Mouse (Mus musculus) heart, embryonic 11.5 days (tissue): ENCODE results near the gene BC037034. TPM values are rescaled to one million over a fixed set of nuclear protein-coding genes. Genes with fewer than 3 reads are reported as not detected.
"Not testable (repeated sequence)": the region's sequence is repeated elsewhere in the genome, so short reads cannot be mapped to it uniquely, and the experiment has no call there.

Experiments used
- ATAC-seq: fragments of 200-750 bp; cut with Nextera tagmentation; replicated peaks from 2 replicates; pipeline ENCODE4 v1.8.0; 2017; ENCODE audit warnings: moderate library complexity; ENCODE audit not compliant: insufficient number of reproducible peaks, low FRiP score, low TSS enrichment
- H3K27ac ChIP-seq: fragments of 300-500 bp; sonication (generic); 2 replicates; pipeline ENCODE4 v1.5.1; 2014; ENCODE audit warnings: mild to moderate bottlenecking, low read depth, low read length
- H3K27me3 ChIP-seq: fragments of 300-500 bp; sonication (generic); 2 replicates; pipeline ENCODE4 v1.6.1; 2014; ENCODE audit warnings: mild to moderate bottlenecking, low read length, mixed read lengths; ENCODE audit not compliant: control insufficient read depth, insufficient read depth
- H3K36me3 ChIP-seq: fragments of 300-500 bp; sonication (generic); 2 replicates; pipeline ENCODE4 v1.6.1; 2014; ENCODE audit warnings: mild to moderate bottlenecking, low read length, moderate library complexity, mixed read lengths; ENCODE audit not compliant: control insufficient read depth, insufficient read depth
- H3K4me1 ChIP-seq: fragments of 300-500 bp; sonication (generic); 2 replicates; pipeline ENCODE4 v1.6.1; 2014; ENCODE audit warnings: low read length; ENCODE audit not compliant: control insufficient read depth, insufficient read depth
- H3K4me2 ChIP-seq: fragments of 300-500 bp; sonication (generic); 2 replicates; pipeline ENCODE4 v1.6.1; 2014; ENCODE audit warnings: mild to moderate bottlenecking, moderate library complexity
- H3K4me3 ChIP-seq: fragments of 300-500 bp; sonication (generic); 2 replicates; pipeline ENCODE4 v1.5.1; 2014; ENCODE audit warnings: low read depth, low read length
- H3K9ac ChIP-seq: fragments of 300-500 bp; sonication (generic); 2 replicates; pipeline ENCODE4 v1.6.1; 2014; ENCODE audit warnings: mild to moderate bottlenecking, low read depth, low read length, moderate library complexity
- H3K9me3 ChIP-seq: fragments of 300-500 bp; sonication (generic); replicated peaks from 2 replicates; pipeline ENCODE4 v1.6.1; 2016; ENCODE audit warnings: low read length; ENCODE audit not compliant: control insufficient read depth
- WGBS: fragments of 180-500 bp; shearing (Covaris S2); extraction: QIAGEN DNeasy Blood & Tissue Kit; methylation state at CpG from one replicate; pipeline ENCODE4 v1.1.7; 2014; ENCODE audit not compliant: insufficient replicate concordance; 5-methylcytosine and 5-hydroxymethylcytosine counted together
- polyA plus RNA-seq: library from polyadenylated mRNA; unstranded; fragments of >200 nt; fragmentation: Nextera tagmentation; extraction: Ambion mirVana; gene quantifications from 2 replicates; pipeline ENCODE4 v1.2.1, GENCODE M21; 2014

Gene BC037034
- polyA plus RNA-seq, 1 experiment from 2014 or later: 4.0 TPM

DNA sequence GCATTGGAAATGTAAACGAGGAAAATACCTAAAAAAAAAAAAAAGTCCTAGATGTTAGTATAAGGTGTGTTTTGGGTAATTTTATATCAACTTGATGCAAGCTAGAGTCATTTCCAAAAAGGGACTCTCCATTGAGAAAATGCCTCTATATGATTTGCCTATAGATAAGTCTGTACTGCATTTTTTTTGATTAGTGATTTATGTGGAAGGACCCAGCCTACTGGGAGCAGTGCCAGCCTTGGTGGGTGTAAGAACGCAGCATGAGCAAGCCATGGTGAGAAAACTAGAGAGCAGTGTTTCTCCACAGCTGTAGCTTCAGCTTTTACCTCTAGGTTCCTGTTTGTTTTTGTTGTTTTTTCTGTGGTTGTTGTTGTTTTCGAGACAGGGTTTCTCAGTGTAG is 40.5 kb downstream of the BC037034 start:
- H3K27ac ChIP-seq: no peak overlapping the region
- no peak overlapping the region for H3K4me3 ChIP-seq
- no peak for ATAC-seq
- no peaks in the 10 kb centered on the region for H3K9me3 ChIP-seq
- no peaks in the 10 kb centered on the region for H3K27me3 ChIP-seq
- H3K4me1 ChIP-seq: no peaks in the 10 kb centered on the region
- 57% methylated on average over 3 of the region's 3 CpGs for WGBS
- H3K36me3 ChIP-seq: no peaks in the 10 kb centered on the region
- H3K9ac ChIP-seq: no peak overlapping the region
- no peak overlapping the region for H3K4me2 ChIP-seq

DNA sequence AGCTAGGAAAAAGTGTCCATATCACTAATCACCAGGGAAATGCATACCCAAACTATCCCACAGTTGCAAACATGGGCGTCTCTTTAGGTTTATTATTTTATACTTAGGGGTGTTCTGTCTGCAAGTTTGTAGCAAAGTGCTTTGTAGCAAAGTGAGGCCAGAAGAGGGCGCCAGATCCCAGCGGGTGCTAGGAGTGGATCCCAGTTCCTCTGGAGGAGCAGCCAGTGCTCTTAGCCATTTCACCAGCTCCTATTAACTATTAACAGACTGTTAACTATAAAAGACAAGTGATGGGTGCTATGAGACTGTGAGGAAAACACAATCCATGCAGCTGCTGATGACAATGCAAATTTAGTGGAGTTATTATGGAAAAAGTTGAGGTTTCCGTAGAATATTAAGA is 41.7 kb downstream of the BC037034 start:
- no peak for ATAC-seq

GRCm38 (mm10) chr5:138219864-138220263 is 44.0 kb downstream of the BC037034 start:
- Histone ChIP-seq H3K9me3 (no peaks in the 10 kb centered on the region), H3K4me3 (no peak overlapping the region), H3K36me3 (no peaks in the 10 kb centered on the region), H3K4me2 (no peak overlapping the region), H3K27me3 (no peaks in the 10 kb centered on the region), H3K27ac (no peak overlapping the region), H3K4me1 (no peaks in the 10 kb centered on the region), H3K9ac (no peak overlapping the region)
- WGBS: 50% methylated on average over 2 of the region's 2 CpGs
- no peak for ATAC-seq

More for the DNA sequence above, 41.7 kb downstream of the BC037034 start:
- Histone ChIP-seq H3K4me1 (no peaks in the 10 kb centered on the region), H3K36me3 (no peaks in the 10 kb centered on the region), H3K27me3 (no peaks in the 10 kb centered on the region), H3K4me2 (no peak overlapping the region), H3K4me3 (no peak overlapping the region), H3K9ac (no peak overlapping the region), H3K9me3 (no peaks in the 10 kb centered on the region), H3K27ac (no peak overlapping the region)
- WGBS: 24% methylated on average over 4 of the region's 4 CpGs

GRCm38 (mm10) chr5:138216632-138217031 is 47.2 kb downstream of the BC037034 start:
- not testable (repeated sequence) for H3K27ac ChIP-seq, H3K4me1 ChIP-seq, H3K36me3 ChIP-seq, H3K27me3 ChIP-seq, H3K9ac ChIP-seq, H3K4me3 ChIP-seq, ATAC-seq, H3K4me2 ChIP-seq, H3K9me3 ChIP-seq
- WGBS: 92% methylated on average over 13 of the region's 13 CpGs

Other genes with a start within 250 kb of the BC037034 start
- gene Smok3a, start 242.8 kb downstream of the BC037034 start, polyA plus RNA-seq: not detected in 2 replicates
- not detected in 2 replicates for gene Smok3b, start 242.6 kb downstream of the BC037034 start, polyA plus RNA-seq
- not detected in 2 replicates for gene Smok3c, start 210.8 kb downstream of the BC037034 start, polyA plus RNA-seq
- 13.0 and 18.1 TPM in 2 replicates for gene Zkscan1, start 178.9 kb downstream of the BC037034 start, polyA plus RNA-seq
- 45.7 and 48.5 TPM in 2 replicates for gene Zscan21, start 147.1 kb downstream of the BC037034 start, polyA plus RNA-seq
- gene Zfp113, start 108.3 kb downstream of the BC037034 start, polyA plus RNA-seq: 8.0 and 10.0 TPM in 2 replicates
- 253 and 277 TPM in 2 replicates for gene Cops6, start 103.0 kb downstream of the BC037034 start, polyA plus RNA-seq
- 10.2 TPM in 2 replicates for gene Ap4m1, start 92.0 kb downstream of the BC037034 start, polyA plus RNA-seq
- 139 and 143 TPM in 2 replicates for gene Mcm7, start 91.6 kb downstream of the BC037034 start, polyA plus RNA-seq
- gene Taf6, start 76.6 kb downstream of the BC037034 start, polyA plus RNA-seq: 82.8 and 85.2 TPM in 2 replicates
- 31.7 and 33.7 TPM in 2 replicates for gene Cnpy4, start 76.5 kb downstream of the BC037034 start, polyA plus RNA-seq
- 4.5 and 5.9 TPM in 2 replicates for gene Mblac1, start 69.7 kb downstream of the BC037034 start, polyA plus RNA-seq
- gene Nxpe5, start 38.1 kb downstream of the BC037034 start, polyA plus RNA-seq: not detected in 2 replicates
- 71.8 and 74.4 TPM in 2 replicates for gene Lamtor4, start 8.6 kb downstream of the BC037034 start, polyA plus RNA-seq
- 1.3 and 1.4 TPM in 2 replicates for gene Gal3st4, start 8.8 kb upstream of the BC037034 start, polyA plus RNA-seq
- 0.10 and 0.14 TPM in 2 replicates for gene Gm43720, start 15.9 kb upstream of the BC037034 start, polyA plus RNA-seq
- gene Gpc2, start 16.0 kb upstream of the BC037034 start, polyA plus RNA-seq: 2.9 and 3.0 TPM in 2 replicates
- 1.8 and 4.4 TPM in 2 replicates for gene Stag3, start 16.2 kb upstream of the BC037034 start, polyA plus RNA-seq
- gene Pvrig, start 77.9 kb upstream of the BC037034 start, polyA plus RNA-seq: 0.14 TPM in 1 of 2 replicates, not detected in the other
- 21.9 and 23.6 TPM in 2 replicates for gene Zfp157, start 177.4 kb upstream of the BC037034 start, polyA plus RNA-seq